Mouse (Mus musculus): ENCODE data around the gene 2510039O18Rik. TPM values are rescaled to one million over a fixed set of nuclear protein-coding genes. Genes with fewer than 3 reads are reported as not detected.

Gene 2510039O18Rik
- polyA plus RNA-seq, 1 experiment from 2014 or later = 18.5 TPM

DNA sequence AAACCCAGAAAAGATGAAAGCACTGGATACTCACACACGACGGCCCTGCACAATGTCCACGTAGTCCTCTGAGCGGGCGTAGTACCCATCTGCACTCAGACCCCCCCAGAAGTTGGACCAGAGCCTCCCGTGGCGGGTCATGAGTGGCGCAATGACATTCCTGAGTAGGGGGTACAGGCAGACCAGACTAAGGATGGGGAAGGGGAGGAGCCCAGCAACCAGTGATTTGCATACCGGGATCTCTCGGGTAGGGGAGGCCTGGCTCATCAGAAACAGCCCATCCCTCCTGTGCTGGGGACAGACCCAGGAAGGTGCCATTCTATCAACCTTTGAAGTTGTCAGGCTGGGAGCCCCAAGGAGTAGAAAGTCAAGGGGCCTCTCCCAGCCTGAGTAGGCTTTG lies 19.7 kb upstream of the 2510039O18Rik start:
- no peak overlapping the region for H3K4me3 ChIP-seq
- no peak for DNase-seq (ENCODE audit: low spot score)
- H3K4me1 ChIP-seq = peaks cover 16% of the 10 kb centered on the region
- 33% methylated on average over 10 of the region's 10 CpGs for whole genome bisulfite sequencing
- no peaks in the 10 kb centered on the region for H3K9me3 ChIP-seq
- no peak overlapping the region for H3K27ac ChIP-seq
- H3K36me3 ChIP-seq = peaks cover 79% of the 10 kb centered on the region
- no peaks in the 10 kb centered on the region for H3K27me3 ChIP-seq (ENCODE audit: insufficient read depth, poor library complexity, severe bottlenecking)

DNA sequence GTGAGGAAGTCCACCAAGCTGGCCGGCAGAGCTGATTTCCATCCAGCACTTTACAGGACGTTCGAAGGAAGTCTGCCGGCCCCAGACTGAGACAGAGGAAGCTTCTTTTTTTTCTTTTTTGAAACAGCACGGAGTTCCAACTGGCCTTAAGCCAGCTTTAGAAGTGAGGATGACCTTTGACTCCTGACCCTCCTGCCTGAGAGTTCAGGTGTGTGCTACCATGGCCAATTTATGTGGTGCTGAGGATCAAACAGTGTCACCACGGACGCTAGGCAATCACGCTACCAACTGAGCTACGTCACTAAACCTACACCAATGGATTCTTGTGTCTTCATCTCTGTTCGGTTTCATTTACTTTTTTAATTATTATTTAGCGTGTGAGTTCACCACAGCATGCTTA lies 18.4 kb upstream of the 2510039O18Rik start:
- Histone ChIP-seq H3K4me1 (peaks cover 13% of the 10 kb centered on the region), H3K27me3 (ENCODE audit: insufficient read depth, poor library complexity, severe bottlenecking) (no peaks in the 10 kb centered on the region), H3K9me3 (no peaks in the 10 kb centered on the region), H3K27ac (no peak overlapping the region), H3K4me3 (no peak overlapping the region), H3K36me3 (peaks cover 79% of the 10 kb centered on the region)
- no peak for DNase-seq (ENCODE audit: low spot score)
- 80% methylated on average over 11 of the region's 11 CpGs for WGBS

DNA sequence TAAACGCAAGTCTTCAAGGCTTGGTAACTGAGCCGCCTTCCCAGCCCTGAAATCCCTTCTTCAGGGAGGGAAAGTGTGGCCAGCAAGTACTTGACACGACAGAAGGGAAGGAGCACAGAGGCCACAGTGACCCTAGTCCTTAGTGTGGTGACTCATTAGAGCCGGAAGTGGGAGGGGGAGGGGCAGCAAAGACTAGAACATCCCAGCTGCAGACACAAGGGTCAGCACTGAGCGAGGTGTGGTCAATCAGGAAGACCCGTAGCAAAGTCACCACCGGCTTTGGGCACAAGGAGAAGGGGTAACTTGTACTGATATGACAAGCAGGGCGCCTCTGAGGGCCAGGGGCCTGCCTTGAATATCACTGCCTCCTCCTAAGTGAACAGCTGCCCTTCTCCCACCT lies 13.0 kb upstream of the 2510039O18Rik start:
- WGBS = 24% methylated on average over 8 of the region's 8 CpGs
- Histone ChIP-seq H3K36me3 (peaks cover 82% of the 10 kb centered on the region), H3K4me3 (no peak overlapping the region), H3K27me3 (ENCODE audit: insufficient read depth, poor library complexity, severe bottlenecking) (no peaks in the 10 kb centered on the region), H3K9me3 (no peaks in the 10 kb centered on the region), H3K27ac (peak overlapping the region; percentile 36; the same call in 1 of the 2 replicates), H3K4me1 (peaks cover 11% of the 10 kb centered on the region)
- no peak for DNase-seq (ENCODE audit: low spot score)

DNA sequence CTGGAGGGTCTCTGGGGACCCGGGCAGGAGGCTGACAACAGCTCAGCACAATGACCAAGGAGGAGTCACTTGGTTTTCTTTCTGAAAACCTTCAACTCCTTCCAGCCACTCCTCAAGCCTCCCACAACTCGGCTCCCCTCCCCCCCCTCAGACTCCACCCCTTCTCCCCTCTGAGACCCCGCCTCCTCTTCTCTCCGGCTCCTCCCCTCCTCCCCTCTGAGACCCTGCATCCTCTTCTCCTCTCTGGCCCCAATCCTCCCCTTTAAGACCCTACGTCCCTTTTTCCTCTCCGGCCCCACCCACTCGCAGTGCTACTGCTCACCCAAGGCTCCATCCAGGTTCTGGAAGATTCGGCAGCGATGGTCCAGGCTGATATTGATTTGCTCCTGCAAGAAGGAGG lies 12.6 kb upstream of the 2510039O18Rik start:
- H3K27me3 ChIP-seq (ENCODE audit: insufficient read depth, poor library complexity, severe bottlenecking) = no peaks in the 10 kb centered on the region
- DNase-seq (ENCODE audit: low spot score) = no peak
- H3K4me1 ChIP-seq = peaks cover 16% of the 10 kb centered on the region
- no peak overlapping the region for H3K4me3 ChIP-seq
- H3K36me3 ChIP-seq = peaks cover 78% of the 10 kb centered on the region
- no peaks in the 10 kb centered on the region for H3K9me3 ChIP-seq
- WGBS = 18% methylated on average over 9 of the region's 9 CpGs
- 0 out of 2 replicates have a peak overlapping the region, but pooled peaks have one; percentile 36 for H3K27ac ChIP-seq

DNA sequence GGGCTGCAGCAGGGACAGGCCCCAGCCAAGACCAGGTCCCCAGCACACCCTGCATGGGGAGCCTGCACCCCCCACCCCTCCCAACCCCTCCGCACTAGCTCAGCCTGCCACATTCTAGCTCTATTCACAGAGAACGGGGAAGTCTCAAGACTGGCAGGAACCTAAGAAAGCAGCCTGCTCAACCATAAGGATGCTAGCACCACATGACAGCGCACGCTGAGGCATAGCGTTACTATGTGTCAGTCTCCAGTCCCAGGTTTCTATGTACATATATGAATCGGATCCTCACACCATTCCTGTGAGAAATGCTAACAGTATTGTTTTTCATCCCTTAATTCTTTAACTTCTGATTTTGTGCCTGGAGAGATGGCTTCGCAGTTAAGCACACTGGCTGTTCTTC lies 12.2 kb upstream of the 2510039O18Rik start:
- H3K4me3 ChIP-seq = no peak overlapping the region
- no peaks in the 10 kb centered on the region for H3K27me3 ChIP-seq (ENCODE audit: insufficient read depth, poor library complexity, severe bottlenecking)
- 0 out of 2 replicates have a peak overlapping the region, but pooled peaks have one; percentile 36 for H3K27ac ChIP-seq
- peaks cover 20% of the 10 kb centered on the region for H3K4me1 ChIP-seq
- WGBS = 81% methylated on average over 7 of the region's 7 CpGs
- DNase-seq (ENCODE audit: low spot score) = no peak
- H3K9me3 ChIP-seq = no peaks in the 10 kb centered on the region
- H3K36me3 ChIP-seq = peaks cover 74% of the 10 kb centered on the region

DNA sequence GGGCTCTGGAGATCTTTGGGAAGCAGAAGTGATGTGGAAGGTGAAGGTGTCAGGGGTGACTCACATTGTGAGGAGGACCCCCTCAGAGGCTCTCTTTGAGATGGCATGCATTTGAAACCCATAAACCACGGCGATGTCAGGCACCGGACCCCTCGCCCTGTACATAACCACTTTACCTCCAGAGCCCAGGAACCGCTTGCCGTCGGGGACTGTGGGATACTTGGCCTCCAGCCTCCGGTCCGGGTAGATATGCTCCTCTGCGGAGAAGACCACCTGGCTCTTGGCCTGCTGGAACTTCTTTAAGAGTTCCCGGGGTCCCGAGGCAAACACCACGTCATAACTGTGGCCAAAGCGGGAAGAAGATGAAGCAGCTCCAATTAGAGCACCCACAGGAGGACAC lies 9.7 kb upstream of the 2510039O18Rik start:
- WGBS = 93% methylated on average over 14 of the region's 14 CpGs
- no peak for DNase-seq (ENCODE audit: low spot score)
- Histone ChIP-seq H3K36me3 (peaks cover 50% of the 10 kb centered on the region), H3K4me3 (no peak overlapping the region), H3K4me1 (peaks cover 39% of the 10 kb centered on the region), H3K27ac (no peak overlapping the region), H3K9me3 (no peaks in the 10 kb centered on the region), H3K27me3 (ENCODE audit: insufficient read depth, poor library complexity, severe bottlenecking) (no peaks in the 10 kb centered on the region)

DNA sequence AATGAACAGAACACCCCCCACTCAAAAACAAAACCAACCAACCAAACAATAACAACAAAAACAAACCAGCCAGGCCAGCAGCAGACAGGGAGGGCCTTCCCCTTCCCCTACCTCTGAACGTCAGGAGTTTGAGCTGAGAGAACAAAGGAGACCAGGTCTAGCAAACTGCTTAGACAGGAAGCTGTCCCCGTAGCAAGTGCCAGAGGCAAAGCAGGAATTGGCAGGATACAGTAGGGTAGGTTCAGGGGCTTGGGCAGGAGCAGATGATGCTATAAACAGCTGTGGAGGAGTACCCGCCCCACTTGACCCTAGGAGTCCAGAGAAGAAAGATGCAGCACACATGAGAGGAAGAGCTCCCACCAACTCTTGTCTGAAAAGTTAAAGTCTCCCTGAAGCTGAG lies 6.6 kb upstream of the 2510039O18Rik start:
- Histone ChIP-seq H3K4me3 (no peak overlapping the region), H3K36me3 (peaks cover 30% of the 10 kb centered on the region), H3K27ac (no peak overlapping the region), H3K27me3 (ENCODE audit: insufficient read depth, poor library complexity, severe bottlenecking) (0 out of 2 replicates have a peak, but pooled peaks cover 4% of the 10 kb centered on the region), H3K9me3 (no peaks in the 10 kb centered on the region), H3K4me1 (peaks cover 41% of the 10 kb centered on the region)
- no peak for DNase-seq (ENCODE audit: low spot score)
- 44% methylated on average over 3 of the region's 3 CpGs for WGBS

DNA sequence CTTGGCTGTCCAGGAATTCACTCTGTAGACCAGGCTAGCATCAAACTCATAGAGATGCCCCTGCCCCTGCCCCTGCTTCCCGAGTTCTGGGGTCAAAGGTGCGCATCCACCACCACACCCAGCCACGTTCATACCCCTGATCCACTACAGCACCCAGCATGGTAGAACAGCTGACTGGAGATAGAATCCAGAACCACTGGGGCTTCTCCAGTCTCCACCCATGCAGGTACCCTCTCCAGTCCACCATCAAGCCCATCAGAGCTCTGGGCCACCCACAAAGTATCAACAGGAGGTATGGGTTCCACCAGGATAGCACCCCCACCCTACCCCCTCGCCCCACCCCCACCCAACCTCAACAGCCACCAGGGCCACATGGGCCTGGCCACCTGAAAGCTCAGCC lies 6.1 kb upstream of the 2510039O18Rik start:
- H3K27me3 ChIP-seq (ENCODE audit: insufficient read depth, poor library complexity, severe bottlenecking) = 0 out of 2 replicates have a peak, but pooled peaks cover 4% of the 10 kb centered on the region
- WGBS = 80% methylated on average over 4 of the region's 4 CpGs
- no peak overlapping the region for H3K4me3 ChIP-seq
- no peak for DNase-seq (ENCODE audit: low spot score)
- no peaks in the 10 kb centered on the region for H3K9me3 ChIP-seq
- H3K36me3 ChIP-seq = peaks cover 26% of the 10 kb centered on the region
- H3K27ac ChIP-seq = no peak overlapping the region
- H3K4me1 ChIP-seq = peaks cover 41% of the 10 kb centered on the region

DNA sequence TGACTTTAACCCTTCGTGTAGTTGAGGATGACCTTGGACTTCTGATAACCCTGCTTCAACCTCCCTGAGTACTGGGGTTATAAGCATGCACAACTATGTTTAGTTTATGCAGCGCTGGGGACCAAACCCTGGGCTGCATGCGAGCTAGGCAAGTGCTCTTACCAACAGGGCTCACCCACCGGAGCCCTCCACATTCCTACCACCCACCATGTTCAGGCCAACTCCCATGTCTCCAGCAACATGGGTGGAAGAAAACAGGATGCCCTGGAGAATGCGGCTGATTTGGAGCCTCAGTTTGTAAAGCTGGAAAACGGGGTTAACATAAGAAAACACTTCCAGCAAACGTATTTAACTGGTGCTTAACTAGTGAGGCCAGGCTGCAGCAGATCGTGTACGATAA lies 4.8 kb upstream of the 2510039O18Rik start:
- H3K36me3 ChIP-seq = peaks cover 13% of the 10 kb centered on the region
- 0 out of 2 replicates have a peak, but pooled peaks cover 4% of the 10 kb centered on the region for H3K27me3 ChIP-seq (ENCODE audit: insufficient read depth, poor library complexity, severe bottlenecking)
- H3K4me1 ChIP-seq = peaks cover 44% of the 10 kb centered on the region
- no peaks in the 10 kb centered on the region for H3K9me3 ChIP-seq
- H3K4me3 ChIP-seq = peak overlapping the region; percentile 82
- 17% methylated on average over 9 of the region's 9 CpGs for WGBS
- DNase-seq (ENCODE audit: low spot score) = no peak
- H3K27ac ChIP-seq = peak overlapping the region; percentile 91

DNA sequence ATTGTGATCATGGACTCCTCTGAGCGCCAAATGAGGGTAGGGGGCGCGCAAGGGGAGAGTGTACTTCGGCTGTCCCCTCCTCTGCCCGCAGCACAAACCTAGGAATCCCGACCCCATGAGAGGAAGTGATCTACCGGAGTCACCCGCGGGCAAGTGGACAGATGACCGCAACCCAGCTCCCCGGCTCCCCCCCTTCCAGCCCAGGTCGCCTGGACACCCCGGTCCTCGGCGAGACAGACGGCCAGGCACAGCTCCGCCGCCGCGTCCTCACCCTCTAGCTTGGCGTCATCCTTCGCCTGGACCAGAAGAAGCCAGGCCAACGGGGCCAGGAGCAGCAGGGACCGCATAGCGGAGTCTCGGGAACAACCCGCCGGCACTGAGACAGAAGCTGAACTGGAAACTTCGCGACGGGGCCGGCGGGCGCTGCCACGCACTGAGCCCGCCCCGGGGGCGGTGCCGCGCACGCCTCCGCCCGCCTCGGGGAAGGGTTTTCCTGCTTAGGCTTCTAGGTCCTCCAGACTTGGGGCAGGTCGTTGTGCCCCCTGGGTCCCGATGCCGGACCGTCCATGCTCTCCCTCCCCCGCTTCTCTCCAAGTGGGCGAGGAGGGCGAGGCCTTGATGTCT lies 4.3 kb upstream of the 2510039O18Rik start, which contains the start of gene Plod1:
Plod1 (minus strand) TSS at position 437 of the 624 bp plus-strand sequence.
- Histone ChIP-seq H3K9me3 (no peaks in the 10 kb centered on the region), H3K36me3 (peaks cover 7% of the 10 kb centered on the region; the same call in 1 of the 2 replicates), H3K27me3 (ENCODE audit: insufficient read depth, poor library complexity, severe bottlenecking) (0 out of 2 replicates have a peak, but pooled peaks cover 4% of the 10 kb centered on the region), H3K4me3 (peak within 1 kb of the TSS; percentile 82), H3K27ac (peak within 1 kb of the TSS; percentile 91), H3K4me1 (peaks cover 48% of the 10 kb centered on the region)
- DNase-seq (ENCODE audit: low spot score) = peak; percentile 89
- under 1% methylated on average over 49 of the region's 51 CpGs for whole genome bisulfite sequencing

DNA sequence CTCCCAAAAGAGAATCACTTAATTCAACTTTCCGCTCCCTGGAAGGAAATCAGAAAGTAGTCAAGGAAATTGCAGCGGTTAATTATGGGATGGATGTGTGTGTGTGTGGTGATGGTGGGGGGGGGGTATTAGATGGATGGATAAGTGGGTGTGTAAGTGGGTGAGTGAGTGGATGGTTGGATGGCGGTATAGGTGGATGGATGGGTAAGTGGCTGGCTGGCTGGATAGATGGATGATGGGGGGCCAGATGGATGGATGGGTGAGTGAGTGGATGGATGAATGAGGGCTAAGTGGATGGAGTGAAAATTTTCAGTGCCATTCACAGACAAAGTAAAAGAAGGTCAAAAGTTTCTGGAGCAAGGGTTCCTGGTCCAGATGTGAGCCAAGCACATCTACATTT lies 3.7 kb upstream of the 2510039O18Rik start:
- Histone ChIP-seq H3K9me3 (no peaks in the 10 kb centered on the region), H3K36me3 (peaks cover 4% of the 10 kb centered on the region; the same call in 1 of the 2 replicates), H3K4me1 (peaks cover 54% of the 10 kb centered on the region), H3K4me3 (peak overlapping the region; percentile 82), H3K27me3 (ENCODE audit: insufficient read depth, poor library complexity, severe bottlenecking) (0 out of 2 replicates have a peak, but pooled peaks cover 4% of the 10 kb centered on the region), H3K27ac (peak overlapping the region; percentile 91)
- DNase-seq (ENCODE audit: low spot score) = no peak
- WGBS = 40% methylated on average over 3 of the region's 3 CpGs

DNA sequence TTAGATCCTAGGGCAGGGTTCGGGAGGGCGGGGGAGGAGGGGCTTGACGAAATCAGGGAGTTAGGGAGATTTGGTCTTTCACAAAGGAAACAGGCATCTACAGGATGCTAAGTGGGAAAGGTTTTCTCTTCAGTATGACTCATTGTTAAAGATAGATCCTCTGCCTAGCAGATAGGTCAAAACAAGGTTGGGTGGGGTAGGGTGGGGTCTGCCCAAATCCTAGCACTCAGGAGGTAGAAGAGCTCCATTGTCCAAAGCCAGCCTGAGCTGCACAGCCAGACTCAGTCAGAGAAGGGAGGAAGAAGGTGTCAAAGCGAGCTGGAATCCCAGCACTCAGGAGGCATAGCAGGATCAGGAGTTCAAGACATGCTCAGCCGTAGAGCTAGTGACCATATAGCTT lies 3.2 kb upstream of the 2510039O18Rik start:
- peaks cover 58% of the 10 kb centered on the region for H3K4me1 ChIP-seq
- H3K27me3 ChIP-seq (ENCODE audit: insufficient read depth, poor library complexity, severe bottlenecking) = 0 out of 2 replicates have a peak, but pooled peaks cover 4% of the 10 kb centered on the region
- WGBS = 39% methylated on average over 5 of the region's 5 CpGs
- DNase-seq (ENCODE audit: low spot score) = no peak
- H3K9me3 ChIP-seq = no peaks in the 10 kb centered on the region
- H3K27ac ChIP-seq = no peak overlapping the region
- H3K4me3 ChIP-seq = peak overlapping the region; percentile 82; the same call in 1 of the 2 replicates
- no peaks in the 10 kb centered on the region for H3K36me3 ChIP-seq

Data from heart, embryonic 10.5 days (tissue).